Mouse (Mus musculus): Measurements from ENCODE around the gene Fgg.

GRCm38 (mm10) chr3:83025036-83025435 lies 17.5 kb downstream of the Fgg start:
- TF ChIP-seq POLR2A (IDR thresholded peaks at IDR 0.05; ENCODE audit: control insufficient read depth, extremely low read depth, insufficient read depth, low read length, poor library complexity) (no peak), CTCF (IDR thresholded peaks at IDR 0.05; ENCODE audit: borderline replicate concordance, control insufficient read depth, extremely low read depth, insufficient read depth, low read length, poor library complexity) (no peak)
